Mouse (Mus musculus) liver, embryonic 12.5 days (tissue): ENCODE results near the gene Oxct2a. TPM values are rescaled to one million over a fixed set of nuclear protein-coding genes. Genes with fewer than 3 reads are reported as not detected.
"Not testable (repeated sequence)": the region's sequence is repeated elsewhere in the genome, so short reads cannot be mapped to it uniquely, and the experiment has no call there.

Source experiments
- ATAC-seq: fragments of 200-750 bp; cut with Nextera tagmentation; 2 replicates; pipeline ENCODE4 v1.8.0; 2017; ENCODE audit warnings: moderate number of reproducible peaks, mild to moderate bottlenecking, moderate library complexity
- H3K27ac ChIP-seq: fragments of 300-500 bp; sonication (generic); 2 replicates; pipeline ENCODE4 v1.5.1; 2016; ENCODE audit warnings: mild to moderate bottlenecking
- H3K27me3 ChIP-seq: fragments of 300-500 bp; sonication (generic); replicated peaks from 2 replicates; pipeline ENCODE4 v1.6.1; 2016; ENCODE audit warnings: mild to moderate bottlenecking, moderate library complexity
- H3K36me3 ChIP-seq: fragments of 300-500 bp; sonication (generic); 2 replicates; pipeline ENCODE4 v1.6.1; 2016; ENCODE audit warnings: mild to moderate bottlenecking, moderate library complexity
- H3K4me1 ChIP-seq: fragments of 300-500 bp; sonication (generic); 2 replicates; pipeline ENCODE4 v1.6.1; 2016
- H3K4me2 ChIP-seq: fragments of 300-500 bp; sonication (generic); 2 replicates; pipeline ENCODE4 v1.6.1; 2016; ENCODE audit warnings: mild to moderate bottlenecking, moderate library complexity
- H3K4me3 ChIP-seq: fragments of 300-500 bp; sonication (generic); 2 replicates; pipeline ENCODE4 v1.5.1; 2016; ENCODE audit warnings: mild to moderate bottlenecking, moderate library complexity
- H3K9ac ChIP-seq: fragments of 300-500 bp; sonication (generic); 2 replicates; pipeline ENCODE4 v1.6.1; 2016; ENCODE audit warnings: mild to moderate bottlenecking, moderate library complexity
- H3K9me3 ChIP-seq: fragments of 300-500 bp; sonication (generic); replicated peaks from 2 replicates; pipeline ENCODE4 v1.6.1; 2016; ENCODE audit warnings: mild to moderate bottlenecking, moderate library complexity
- WGBS: fragments of 180-500 bp; shearing (Covaris S2); methylation state at CpG from one replicate; pipeline ENCODE4 v1.1.7; 2016; ENCODE audit not compliant: insufficient replicate concordance; 5-methylcytosine and 5-hydroxymethylcytosine counted together
- polyA plus RNA-seq: library from polyadenylated mRNA; unstranded; fragments of >200 nt; fragmentation: Nextera tagmentation; extraction: Ambion mirVana; gene quantifications from 2 replicates; pipeline ENCODE4 v1.2.1, GENCODE M21; 2016

The Oxct2a gene
- polyA plus RNA-seq, 1 experiment from 2014 or later = 0.19 TPM

DNA sequence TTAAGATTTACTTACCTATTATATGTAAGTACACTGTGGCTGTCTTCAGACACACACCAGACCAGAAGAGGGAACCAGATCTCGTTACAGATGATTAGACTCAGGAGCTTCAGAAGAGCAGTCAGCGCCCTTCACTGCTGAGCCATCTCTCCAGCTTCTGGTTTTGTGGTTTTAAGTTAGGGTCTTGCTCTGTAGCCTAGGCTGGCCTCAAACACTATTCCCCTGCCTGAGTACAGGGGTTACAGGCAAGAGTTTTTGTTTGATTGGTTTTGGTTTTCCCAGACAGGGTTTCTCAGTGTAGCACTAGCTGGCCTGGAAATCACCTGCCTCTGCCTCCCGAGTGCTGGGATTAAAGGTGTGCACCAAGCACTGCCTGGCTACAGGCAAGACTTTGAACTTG lies 31.0 kb downstream of the Oxct2a start:
- Histone ChIP-seq H3K4me3 (no peak overlapping the region), H3K9me3 (no peaks in the 10 kb centered on the region), H3K27me3 (no peaks in the 10 kb centered on the region), H3K27ac (no peak overlapping the region), H3K9ac (no peak overlapping the region), H3K4me1 (peaks cover 42% of the 10 kb centered on the region), H3K36me3 (peaks cover 100% of the 10 kb centered on the region), H3K4me2 (no peak overlapping the region)
- ATAC-seq = no peak
- 92% methylated on average over 3 of the region's 3 CpGs for WGBS

DNA sequence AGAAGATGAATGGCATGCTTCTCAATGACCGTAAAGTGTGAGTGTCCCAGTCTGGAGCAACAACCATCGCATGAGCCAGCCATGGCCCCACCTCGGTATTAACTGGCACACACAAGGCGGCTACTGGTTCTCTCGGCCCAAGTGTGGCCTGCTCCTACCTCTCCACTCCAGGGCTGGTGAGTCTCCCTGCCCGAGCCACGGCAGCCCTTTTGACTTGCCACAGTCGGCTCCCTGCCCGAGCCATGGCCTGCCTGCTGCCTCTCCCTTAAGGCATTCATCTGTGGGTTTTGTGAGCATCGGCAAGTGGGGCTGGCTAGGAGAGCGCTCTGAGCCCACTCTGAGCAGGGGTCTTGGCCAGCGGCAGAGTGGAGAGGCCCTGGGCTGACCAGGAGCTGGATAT lies 34.4 kb downstream of the Oxct2a start:
- WGBS = 92% methylated on average over 12 of the region's 12 CpGs
- Histone ChIP-seq H3K36me3 (peaks cover 100% of the 10 kb centered on the region), H3K4me3 (no peak overlapping the region), H3K27ac (peak overlapping the region; percentile 96), H3K27me3 (no peaks in the 10 kb centered on the region), H3K4me1 (peaks cover 72% of the 10 kb centered on the region), H3K4me2 (peak overlapping the region; percentile 82), H3K9me3 (no peaks in the 10 kb centered on the region), H3K9ac (0 out of 2 replicates have a peak overlapping the region, but pooled peaks have one; percentile 27)
- no peak for ATAC-seq

DNA sequence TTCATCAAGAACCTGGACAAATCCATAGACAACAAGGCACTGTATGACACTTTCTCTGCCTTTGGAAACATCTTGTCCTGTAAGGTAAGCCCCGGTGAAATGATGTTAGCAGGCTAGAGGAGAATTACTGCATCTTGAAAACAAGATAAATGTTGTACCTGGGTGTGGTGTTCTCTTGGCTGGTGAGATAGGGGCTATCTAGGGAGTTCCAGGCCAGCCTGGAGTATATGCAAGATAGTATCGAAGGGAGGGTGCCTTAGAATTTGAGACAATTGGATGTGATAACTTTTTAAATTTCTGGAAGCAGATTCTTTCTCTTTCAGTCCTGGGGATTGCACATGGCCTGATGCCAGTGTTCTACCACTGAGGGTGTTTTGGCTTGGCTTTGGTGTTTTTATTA lies 36.6 kb downstream of the Oxct2a start:
- Histone ChIP-seq H3K4me1 (peaks cover 69% of the 10 kb centered on the region), H3K9me3 (no peaks in the 10 kb centered on the region), H3K36me3 (peaks cover 82% of the 10 kb centered on the region), H3K27me3 (no peaks in the 10 kb centered on the region), H3K4me2 (peak overlapping the region; percentile 82), H3K27ac (peak overlapping the region; percentile 96), H3K9ac (peak overlapping the region; percentile 95), H3K4me3 (peak overlapping the region; percentile 73)
- ATAC-seq = peak; percentile 81
- WGBS = 30% methylated on average over 2 of the region's 2 CpGs

DNA sequence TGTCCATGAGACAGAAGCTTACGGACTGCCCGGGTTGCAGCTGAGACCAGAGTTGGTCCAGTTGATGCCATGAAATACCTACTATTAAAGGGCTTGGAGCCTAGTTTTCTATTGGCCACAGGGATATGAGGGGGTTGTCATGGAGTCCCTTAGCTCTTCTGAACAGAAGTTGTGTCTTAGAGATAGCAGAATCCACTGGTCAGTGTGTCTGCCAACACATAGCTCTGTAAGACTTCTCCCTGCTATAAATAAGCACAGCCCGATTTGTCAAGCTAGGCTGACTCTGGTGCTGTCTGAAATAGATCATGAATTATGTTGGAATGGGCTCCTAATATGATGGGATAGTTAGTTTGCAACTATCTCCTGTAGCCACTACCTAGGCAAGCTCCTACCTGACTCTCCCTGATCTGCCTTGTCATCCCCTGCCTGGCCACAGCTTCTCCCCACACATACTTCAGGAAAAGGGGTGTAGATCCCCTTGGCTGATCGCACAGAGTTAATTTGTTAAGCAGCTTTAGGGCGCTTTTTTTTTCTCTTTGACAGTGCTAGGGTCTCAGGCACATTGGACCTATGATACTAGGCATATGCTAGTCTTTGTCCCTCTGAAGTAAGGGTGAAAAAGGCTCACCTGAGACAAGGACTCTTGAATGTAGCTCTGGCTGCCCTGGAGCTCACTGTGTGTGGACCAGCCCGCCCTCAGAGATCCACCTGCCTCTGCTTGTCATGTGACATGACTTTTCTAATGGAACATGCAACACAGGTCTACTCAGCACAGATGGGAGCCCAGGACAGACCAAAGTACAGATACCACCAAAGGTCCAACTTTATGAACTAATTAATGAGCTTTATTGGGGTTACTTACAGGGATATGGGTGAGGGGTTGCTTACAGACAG lies 38.5 kb downstream of the Oxct2a start:
- peak overlapping the region; percentile 73 for H3K4me3 ChIP-seq
- H3K27me3 ChIP-seq = no peaks in the 10 kb centered on the region
- H3K9me3 ChIP-seq = no peaks in the 10 kb centered on the region
- peaks cover 64% of the 10 kb centered on the region for H3K36me3 ChIP-seq
- H3K4me2 ChIP-seq = peak overlapping the region; percentile 82
- H3K4me1 ChIP-seq = peaks cover 68% of the 10 kb centered on the region
- 30% methylated on average over 6 of the region's 6 CpGs for WGBS
- peak overlapping the region; percentile 96 for H3K27ac ChIP-seq
- peak overlapping the region; percentile 95 for H3K9ac ChIP-seq
- peak; percentile 40 for ATAC-seq

DNA sequence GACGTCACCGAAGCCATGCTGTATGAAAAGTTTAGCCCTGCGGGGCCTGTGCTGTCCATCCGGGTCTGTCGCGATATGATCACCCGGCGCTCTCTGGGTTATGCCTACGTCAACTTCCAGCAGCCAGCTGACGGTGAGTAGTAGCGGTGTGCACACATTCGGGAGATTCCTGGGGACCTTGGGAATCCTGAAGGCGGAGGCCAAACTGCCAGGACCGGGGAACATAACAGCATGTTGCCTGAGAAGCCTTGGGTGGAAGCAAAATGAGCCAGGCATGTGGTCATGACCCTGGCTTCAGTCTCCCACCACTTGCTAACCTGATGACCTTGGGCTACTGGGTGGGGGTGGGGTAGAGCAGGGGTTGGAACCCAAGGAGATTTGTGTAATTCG lies 39.8 kb downstream of the Oxct2a start:
- Histone ChIP-seq H3K4me2 (peak overlapping the region; percentile 82), H3K27ac (peak overlapping the region; percentile 96), H3K9ac (peak overlapping the region; percentile 95), H3K36me3 (peaks cover 51% of the 10 kb centered on the region), H3K4me3 (peak overlapping the region; percentile 73), H3K4me1 (peaks cover 62% of the 10 kb centered on the region)
- H3K9me3 ChIP-seq, H3K27me3 ChIP-seq, ATAC-seq: not testable (repeated sequence)
- WGBS = under 1% methylated on average over 15 of the region's 15 CpGs

DNA sequence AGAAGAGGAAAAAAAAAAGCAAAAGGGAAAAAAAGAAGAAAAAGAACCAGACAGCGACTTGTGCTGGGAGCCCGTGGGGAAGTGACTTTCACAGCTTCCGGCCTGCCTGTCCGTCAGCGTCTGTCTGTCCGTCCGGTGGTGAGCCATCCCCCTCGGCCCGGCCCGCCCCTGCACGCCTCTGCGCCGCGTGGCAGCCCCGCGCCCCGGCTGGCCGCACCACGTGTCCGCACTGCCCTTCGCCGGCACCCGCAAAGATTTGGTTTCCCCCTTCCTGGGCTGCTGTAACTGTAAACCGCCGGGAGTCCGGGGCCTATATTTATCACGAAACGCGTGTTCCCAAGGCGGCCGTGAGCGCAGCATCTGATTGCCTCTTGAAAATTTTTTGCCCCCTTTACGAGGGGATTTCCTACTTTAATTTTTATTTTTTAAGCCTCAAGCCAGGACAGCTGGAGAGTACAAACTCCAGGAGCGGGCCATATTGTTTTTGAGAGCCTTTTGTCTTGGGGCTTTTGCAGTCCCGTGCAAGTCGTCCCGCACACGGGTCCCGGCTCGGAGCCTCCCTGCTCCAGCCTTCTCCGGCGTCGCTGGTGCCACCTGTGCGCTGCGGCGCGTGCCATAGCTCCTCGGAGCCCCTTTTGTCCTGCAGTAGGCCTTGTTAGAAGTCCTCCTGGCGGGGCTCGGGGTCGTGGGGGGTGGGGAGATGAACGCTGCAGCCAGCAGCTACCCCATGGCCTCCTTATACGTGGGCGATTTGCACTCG lies 40.3 kb downstream of the Oxct2a start:
- ATAC-seq = peak; percentile 30; the same call in 1 of the 2 replicates
- peaks cover 56% of the 10 kb centered on the region for H3K4me1 ChIP-seq
- peak overlapping the region; percentile 95 for H3K9ac ChIP-seq
- WGBS = under 1% methylated on average over 47 of the region's 55 CpGs
- peak overlapping the region; percentile 82 for H3K4me2 ChIP-seq
- not testable (repeated sequence) for H3K9me3 ChIP-seq, H3K27me3 ChIP-seq
- H3K4me3 ChIP-seq = peak overlapping the region; percentile 73
- H3K36me3 ChIP-seq = peaks cover 45% of the 10 kb centered on the region
- peak overlapping the region; percentile 96 for H3K27ac ChIP-seq

DNA sequence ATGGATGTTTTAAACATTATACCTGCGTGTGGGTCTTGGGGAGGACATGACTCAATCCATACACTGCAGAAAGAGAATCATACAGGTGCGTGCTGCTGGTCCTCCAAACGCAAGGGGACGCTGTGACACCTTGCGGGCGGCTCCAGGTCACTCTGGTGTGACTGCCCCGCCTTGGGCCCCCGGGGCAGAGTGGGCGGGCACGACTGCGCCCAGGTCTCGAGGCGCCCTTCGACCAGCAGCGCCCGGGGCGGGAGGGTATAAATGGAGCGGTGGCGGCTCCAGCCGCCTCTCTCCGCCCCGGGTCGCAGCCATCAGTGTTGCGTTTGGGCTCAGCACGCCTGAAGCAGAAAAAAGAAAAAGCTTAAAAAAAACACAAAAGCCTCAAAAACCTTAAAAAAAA lies 40.9 kb downstream of the Oxct2a start:
- Histone ChIP-seq H3K4me2 (peak overlapping the region; percentile 82), H3K4me3 (peak overlapping the region; percentile 73), H3K9ac (peak overlapping the region; percentile 95; the same call in 1 of the 2 replicates), H3K27me3 (no peaks in the 10 kb centered on the region), H3K9me3 (no peaks in the 10 kb centered on the region), H3K27ac (peak overlapping the region; percentile 96; the same call in 1 of the 2 replicates), H3K36me3 (peaks cover 39% of the 10 kb centered on the region), H3K4me1 (peaks cover 50% of the 10 kb centered on the region)
- ATAC-seq = peak; percentile 87
- under 1% methylated on average over 25 of the region's 25 CpGs for WGBS

DNA sequence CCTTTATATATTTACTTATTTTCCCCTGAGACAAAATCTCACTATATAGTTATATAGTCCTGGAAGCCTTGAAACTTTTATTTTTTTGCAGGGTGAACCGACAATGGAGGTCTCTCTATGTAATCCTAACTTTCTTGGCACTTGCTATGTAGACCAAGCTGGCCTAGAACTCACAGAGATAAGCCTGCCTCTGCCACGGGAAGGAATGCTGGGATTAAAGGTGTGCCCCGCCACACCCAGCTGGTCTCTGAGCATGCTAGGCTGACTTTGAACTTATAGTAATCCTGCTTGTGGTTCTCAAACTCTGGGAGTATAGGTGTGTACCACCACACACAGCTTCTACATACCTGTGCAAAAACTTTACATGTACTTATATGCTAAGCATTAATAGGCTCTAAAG lies 43.3 kb downstream of the Oxct2a start:
- 47% methylated on average over 3 of the region's 3 CpGs for WGBS
- no peak overlapping the region for H3K9ac ChIP-seq

More for the DNA sequence above, 43.3 kb downstream of the Oxct2a start:
- Histone ChIP-seq H3K4me1 (peaks cover 28% of the 10 kb centered on the region), H3K27me3 (peaks cover 7% of the 10 kb centered on the region; the same call in 1 of the 2 replicates), H3K9me3 (no peaks in the 10 kb centered on the region), H3K4me2 (no peak overlapping the region), H3K36me3 (peaks cover 15% of the 10 kb centered on the region), H3K4me3 (no peak overlapping the region), H3K27ac (no peak overlapping the region)
- no peak for ATAC-seq

Other genes with a start within 250 kb of the Oxct2a start
- gene Bmp8b, start 218.5 kb downstream of the Oxct2a start, polyA plus RNA-seq = 1.3 and 1.5 TPM in 2 replicates
- gene Oxct2b, start 207.4 kb downstream of the Oxct2a start, polyA plus RNA-seq = 0.08 TPM in 1 of 2 replicates, not detected in the other
- gene Ppie, start 183.7 kb downstream of the Oxct2a start, polyA plus RNA-seq = 65.2 and 65.3 TPM in 2 replicates
- 0.10 TPM in 1 of 2 replicates, not detected in the other for gene Hpcal4, start 140.4 kb downstream of the Oxct2a start, polyA plus RNA-seq
- gene Nt5c1a, start 122.1 kb downstream of the Oxct2a start, polyA plus RNA-seq = not detected in 2 replicates
- gene Heyl, start 90.1 kb downstream of the Oxct2a start, polyA plus RNA-seq = 0.83 and 1.2 TPM in 2 replicates
- 110 and 112 TPM in 2 replicates for gene Pabpc4, start 61.3 kb downstream of the Oxct2a start, polyA plus RNA-seq
- gene Bmp8a, start 19.6 kb upstream of the Oxct2a start, polyA plus RNA-seq = 0.31 and 0.46 TPM in 2 replicates